Mouse (Mus musculus) v-Abl transformed pro-B cells (cell line): ENCODE measurements at regions not wholly inside any gene's neighbourhood (a gene's known extent, or its start where the extent isn't known, plus 50 kb on each side); places are given as distances from the start of the nearest gene placed in this dataset.
"Not testable (repeated sequence)": the region's sequence is repeated elsewhere in the genome, so short reads cannot be mapped to it uniquely, and the experiment has no call there.

ENCODE experiments used
- in situ Hi-C, 2 experiments: fragments of 400-800 bp; cut with MboI; formaldehyde crosslinking; loops; one replicate each; pipeline ENCODE4 v1.15.1; 2025; ENCODE audit not compliant: unreplicated experiment in 2 of 2

GRCm38 (mm10) chr3:21697980-21698672, 378.3 kb upstream of the Tbl1xr1 start:
- in situ Hi-C loops, result not testable (repeated sequence)

- in situ Hi-C loops, result no loop called here
Observed at GRCm38 (mm10) chr3:21699526-21699925, 376.9 kb upstream of the Tbl1xr1 start.

GRCm38 (mm10) chr3:21700326-21700725, 376.1 kb upstream of the Tbl1xr1 start:
- in situ Hi-C loops, result no loop called here

- in situ Hi-C loops, result no loop called here
Observed at GRCm38 (mm10) chr3:21726747-21727505, 349.5 kb upstream of the Tbl1xr1 start.

- in situ Hi-C loops, result no loop called here
Observed at GRCm38 (mm10) chr3:21728019-21728418, 348.4 kb upstream of the Tbl1xr1 start.

- in situ Hi-C loops, result no loop called here
Observed at GRCm38 (mm10) chr3:21729328-21729727, 347.1 kb upstream of the Tbl1xr1 start.

- in situ Hi-C loops, result not testable (repeated sequence)
Observed at GRCm38 (mm10) chr3:21735688-21736087, 340.8 kb upstream of the Tbl1xr1 start.

GRCm38 (mm10) chr3:21739720-21740119, 336.7 kb upstream of the Tbl1xr1 start:
- in situ Hi-C loops, result no loop called here

- in situ Hi-C loops, result no loop called here
Observed at GRCm38 (mm10) chr3:21744107-21744506, 332.3 kb upstream of the Tbl1xr1 start.

GRCm38 (mm10) chr3:21760516-21761218, 315.8 kb upstream of the Tbl1xr1 start:
- in situ Hi-C loops, result no loop called here

- in situ Hi-C loops, result no loop called here
Observed at GRCm38 (mm10) chr3:21761219-21761600, 315.2 kb upstream of the Tbl1xr1 start.

- in situ Hi-C loops, result no loop called here
Observed at GRCm38 (mm10) chr3:21761909-21762308, 314.5 kb upstream of the Tbl1xr1 start.

- in situ Hi-C loops, result no loop called here
Observed at GRCm38 (mm10) chr3:21768081-21768480, 308.4 kb upstream of the Tbl1xr1 start.

GRCm38 (mm10) chr3:21769920-21770547, 306.4 kb upstream of the Tbl1xr1 start:
- in situ Hi-C loops, result no loop called here

- in situ Hi-C loops, result no loop called here
Observed at GRCm38 (mm10) chr3:21771752-21772298, 304.6 kb upstream of the Tbl1xr1 start.

GRCm38 (mm10) chr3:21774172-21774842, 302.1 kb upstream of the Tbl1xr1 start:
- in situ Hi-C loops, result no loop called here

- in situ Hi-C loops, result no loop called here
Observed at GRCm38 (mm10) chr3:21778789-21779188, 297.7 kb upstream of the Tbl1xr1 start.

- in situ Hi-C loops, result no loop called here
Observed at GRCm38 (mm10) chr3:21791983-21792631, 284.3 kb upstream of the Tbl1xr1 start.

- in situ Hi-C loops, result no loop called here
Observed at GRCm38 (mm10) chr3:21798139-21798538, 278.3 kb upstream of the Tbl1xr1 start.

GRCm38 (mm10) chr3:21803886-21804285, 272.6 kb upstream of the Tbl1xr1 start:
- in situ Hi-C loops, result not testable (repeated sequence)
